Mouse (Mus musculus): ENCODE measurements at regions not wholly inside any gene's neighbourhood (a gene's known extent, or its start where the extent isn't known, plus 50 kb on each side); places are given as distances from the start of the nearest gene placed in this dataset.
A peak's percentile ranks its signal among the peaks of the same experiment; 100 is the strongest.

DNA sequence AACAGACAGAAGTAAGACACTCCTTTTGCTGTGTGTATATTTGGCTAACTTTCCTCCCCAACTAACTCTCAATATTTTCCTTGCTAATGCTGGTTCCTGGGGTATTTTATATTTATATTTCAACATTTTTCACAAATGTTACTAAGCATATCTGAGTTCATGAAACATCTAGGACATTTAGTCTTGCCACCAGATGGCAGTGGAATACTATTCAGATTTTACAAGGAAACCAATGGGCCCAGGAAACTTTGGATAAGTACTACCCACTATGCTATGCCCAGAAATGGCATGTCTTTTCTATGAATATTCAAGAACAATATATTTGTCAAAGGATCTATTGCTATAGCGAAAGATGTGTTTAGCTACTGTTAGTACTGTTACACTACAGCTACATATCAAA lies 251.1 kb downstream of the Car8 start:
- TF ChIP-seq POLR2A (IDR thresholded peaks at IDR 0.05; ENCODE audit: low read depth, low read length) (no peak), USF1 (IDR thresholded peaks at IDR 0.05; ENCODE audit: low read depth, low read length) (no peak), NRF1 (IDR thresholded peaks at IDR 0.05; ENCODE audit: low read depth, low read length) (no peak), ZKSCAN1 (IDR thresholded peaks at IDR 0.05; ENCODE audit: borderline replicate concordance, low read depth, low read length) (no peak), RCOR1 (conservative IDR thresholded peaks at IDR 0.05; ENCODE audit: low read depth, low read length) (no peak), HCFC1 (IDR thresholded peaks at IDR 0.05; ENCODE audit: low read depth, low read length) (no peak), KAT2A (IDR thresholded peaks at IDR 0.05; ENCODE audit: insufficient replicate concordance, low read length) (no peak), UBTF (IDR thresholded peaks at IDR 0.05; ENCODE audit: low read depth, low read length) (no peak), CTCF (conservative IDR thresholded peaks at IDR 0.05 in 1 of 2, IDR thresholded peaks at IDR 0.05 in 1 of 2; ENCODE audit: low read depth in 2 of 2, low read length in 2 of 2) (peak in 1 of 2 experiments; percentile 73; a peak in 2 of 4 replicates), JUND (conservative IDR thresholded peaks at IDR 0.05; ENCODE audit: low read depth, low read length) (no peak), POLR2AphosphoS2 (IDR thresholded peaks at IDR 0.05; ENCODE audit: low read depth, low read length) (no peak)

Measured in CH12.LX (cell line).